Mouse (Mus musculus) midbrain, embryonic 11.5 days (tissue): ENCODE measurements around the gene Gpc6. TPM values are rescaled to one million over a fixed set of nuclear protein-coding genes. Genes with fewer than 3 reads are reported as not detected.

Experiments used
- ATAC-seq: fragments of 200-750 bp; cut with Nextera tagmentation; 2 replicates; pipeline ENCODE4 v1.8.0; 2017; ENCODE audit warnings: moderate TSS enrichment, moderate library complexity; ENCODE audit not compliant: low FRiP score
- DNase-seq: peaks from one replicate; pipeline ENCODE4 v3.0.0; 2015; ENCODE audit warnings: low spot score; ENCODE audit errors: missing footprints
- H3K27ac ChIP-seq: fragments of 300-500 bp; sonication (generic); 2 replicates; pipeline ENCODE4 v1.5.1; 2014; ENCODE audit warnings: low read depth, low read length
- H3K27me3 ChIP-seq: fragments of 300-500 bp; sonication (generic); 2 replicates; pipeline ENCODE4 v1.6.1; 2014; ENCODE audit warnings: mild to moderate bottlenecking, low read length, moderate library complexity, mixed read lengths; ENCODE audit not compliant: control insufficient read depth, insufficient read depth
- H3K36me3 ChIP-seq: fragments of 300-500 bp; sonication (generic); 2 replicates; pipeline ENCODE4 v1.6.1; 2014; ENCODE audit warnings: mild to moderate bottlenecking, low read length, moderate library complexity, mixed read lengths; ENCODE audit not compliant: control insufficient read depth, insufficient read depth
- H3K4me1 ChIP-seq: fragments of 300-500 bp; sonication (generic); 2 replicates; pipeline ENCODE4 v1.6.1; 2014; ENCODE audit warnings: low read length; ENCODE audit not compliant: control insufficient read depth, insufficient read depth
- H3K4me2 ChIP-seq: fragments of 300-500 bp; sonication (generic); 2 replicates; pipeline ENCODE4 v1.6.1; 2014; ENCODE audit warnings: mild to moderate bottlenecking, moderate library complexity
- H3K4me3 ChIP-seq: fragments of 300-500 bp; sonication (generic); 2 replicates; pipeline ENCODE4 v1.5.1; 2014; ENCODE audit warnings: low read depth, low read length
- H3K9ac ChIP-seq: fragments of 300-500 bp; sonication (generic); 2 replicates; pipeline ENCODE4 v1.6.1; 2014; ENCODE audit warnings: low read length
- H3K9me3 ChIP-seq: fragments of 300-500 bp; sonication (generic); 2 replicates; pipeline ENCODE4 v1.6.1; 2016; ENCODE audit warnings: low read length; ENCODE audit not compliant: control insufficient read depth
- WGBS: fragments of 180-500 bp; shearing (Covaris S2); extraction: QIAGEN DNeasy Blood & Tissue Kit; methylation state at CpG from one replicate; pipeline ENCODE4 v1.1.7; 2014; 5-methylcytosine and 5-hydroxymethylcytosine counted together
- polyA plus RNA-seq: library from polyadenylated mRNA; unstranded; fragments of >200 nt; fragmentation: Nextera tagmentation; extraction: Ambion mirVana; gene quantifications from 2 replicates; pipeline ENCODE4 v1.2.1, GENCODE M21; 2014

The Gpc6 gene
- polyA plus RNA-seq, 1 experiment from 2014 or later, result 24.6 TPM

GRCm38 (mm10) chr14:117324214-117324613 lies 399.1 kb downstream of the Gpc6 start:
- no peak for DNase-seq
- WGBS, result 84% methylated on average over 2 of the region's 2 CpGs
- Histone ChIP-seq H3K36me3 (no peaks in the 10 kb centered on the region), H3K4me2 (no peak overlapping the region), H3K4me3 (no peak overlapping the region), H3K4me1 (no peaks in the 10 kb centered on the region), H3K27me3 (no peaks in the 10 kb centered on the region), H3K9ac (no peak overlapping the region), H3K27ac (no peak overlapping the region), H3K9me3 (no peaks in the 10 kb centered on the region)
- no peak for ATAC-seq

- Histone ChIP-seq H3K27me3 (no peaks in the 10 kb centered on the region), H3K27ac (no peak overlapping the region), H3K36me3 (no peaks in the 10 kb centered on the region), H3K4me2 (no peak overlapping the region), H3K9me3 (no peaks in the 10 kb centered on the region), H3K4me1 (no peaks in the 10 kb centered on the region), H3K4me3 (no peak overlapping the region), H3K9ac (no peak overlapping the region)
- 81% methylated on average over 1 of the region's 1 CpGs for whole genome bisulfite sequencing
- ATAC-seq (no peak), DNase-seq (no peak)
Measured at GRCm38 (mm10) chr14:117332256-117332655, 407.1 kb downstream of the Gpc6 start.

DNA sequence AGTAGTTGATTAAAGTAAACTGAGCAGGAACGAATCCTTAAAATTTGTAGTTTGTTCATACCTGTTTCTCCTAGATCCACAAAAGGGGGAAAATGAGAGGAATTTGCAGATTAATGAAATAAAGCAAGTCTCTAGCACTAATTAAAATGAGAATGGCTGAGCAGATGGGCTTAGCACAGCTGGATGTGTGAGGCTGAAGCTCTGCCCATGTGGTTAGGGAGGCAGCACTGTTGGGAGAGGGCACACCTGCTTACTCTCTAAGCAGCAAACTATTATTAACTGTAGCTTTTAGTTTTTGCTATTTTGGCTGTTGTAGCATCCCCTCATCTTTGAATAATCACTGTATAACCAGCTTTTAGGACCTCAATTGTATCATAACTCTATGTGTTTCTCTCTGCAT lies 412.2 kb downstream of the Gpc6 start:
- no peaks in the 10 kb centered on the region for H3K9me3 ChIP-seq
- ATAC-seq, result no peak
- H3K27me3 ChIP-seq, result no peaks in the 10 kb centered on the region
- no peaks in the 10 kb centered on the region for H3K36me3 ChIP-seq
- no peak overlapping the region for H3K4me2 ChIP-seq
- DNase-seq, result peak; percentile 33
- no peaks in the 10 kb centered on the region for H3K4me1 ChIP-seq
- 30% methylated on average over 1 of the region's 1 CpGs for WGBS
- H3K27ac ChIP-seq, result no peak overlapping the region
- no peak overlapping the region for H3K9ac ChIP-seq
- H3K4me3 ChIP-seq, result no peak overlapping the region

- WGBS, result 80% methylated on average over 4 of the region's 4 CpGs
- peak; percentile 26 for DNase-seq
Measured at GRCm38 (mm10) chr14:117340549-117340948, 415.4 kb downstream of the Gpc6 start.

DNA sequence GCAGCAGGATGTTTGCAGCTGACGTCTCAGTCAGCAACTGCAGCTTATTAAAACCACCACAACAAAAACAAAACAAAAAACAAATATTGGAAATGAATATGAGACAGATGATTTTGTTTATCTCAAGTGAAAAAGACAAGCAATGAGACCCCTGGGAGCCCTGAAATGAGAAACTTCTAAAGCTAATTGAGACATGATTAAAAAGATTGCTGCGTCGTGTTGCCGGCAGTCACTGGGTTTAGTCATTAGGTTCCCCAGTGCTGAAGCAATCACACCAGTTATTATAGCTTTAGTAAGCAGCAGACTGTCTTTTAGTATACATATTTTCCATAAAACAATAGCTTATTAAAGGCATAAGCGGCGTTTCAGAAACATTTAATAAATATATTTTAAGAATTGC lies 419.4 kb downstream of the Gpc6 start:
- Histone ChIP-seq H3K36me3 (no peaks in the 10 kb centered on the region), H3K9me3 (no peaks in the 10 kb centered on the region), H3K4me2 (no peak overlapping the region), H3K9ac (no peak overlapping the region), H3K27me3 (no peaks in the 10 kb centered on the region), H3K4me3 (no peak overlapping the region), H3K27ac (no peak overlapping the region), H3K4me1 (no peaks in the 10 kb centered on the region)
- WGBS, result 84% methylated on average over 6 of the region's 6 CpGs
- DNase-seq (peak; percentile 69), ATAC-seq (no peak)

More at GRCm38 (mm10) chr14:117340549-117340948, 415.4 kb downstream of the Gpc6 start:
- Histone ChIP-seq H3K27me3 (no peaks in the 10 kb centered on the region), H3K4me3 (no peak overlapping the region), H3K9me3 (no peaks in the 10 kb centered on the region), H3K27ac (no peak overlapping the region), H3K4me2 (no peak overlapping the region), H3K36me3 (no peaks in the 10 kb centered on the region), H3K9ac (no peak overlapping the region), H3K4me1 (no peaks in the 10 kb centered on the region)
- no peak for ATAC-seq

GRCm38 (mm10) chr14:117346372-117346885 lies 421.3 kb downstream of the Gpc6 start:
- H3K4me3 ChIP-seq, result no peak overlapping the region
- H3K9ac ChIP-seq, result no peak overlapping the region
- DNase-seq (no peak), ATAC-seq (no peak)
- no peak overlapping the region for H3K4me2 ChIP-seq
- 91% methylated on average over 6 of the region's 6 CpGs for WGBS
- H3K4me1 ChIP-seq, result no peaks in the 10 kb centered on the region
- H3K9me3 ChIP-seq, result no peaks in the 10 kb centered on the region
- H3K27ac ChIP-seq, result no peak overlapping the region
- no peaks in the 10 kb centered on the region for H3K36me3 ChIP-seq
- H3K27me3 ChIP-seq, result no peaks in the 10 kb centered on the region

DNA sequence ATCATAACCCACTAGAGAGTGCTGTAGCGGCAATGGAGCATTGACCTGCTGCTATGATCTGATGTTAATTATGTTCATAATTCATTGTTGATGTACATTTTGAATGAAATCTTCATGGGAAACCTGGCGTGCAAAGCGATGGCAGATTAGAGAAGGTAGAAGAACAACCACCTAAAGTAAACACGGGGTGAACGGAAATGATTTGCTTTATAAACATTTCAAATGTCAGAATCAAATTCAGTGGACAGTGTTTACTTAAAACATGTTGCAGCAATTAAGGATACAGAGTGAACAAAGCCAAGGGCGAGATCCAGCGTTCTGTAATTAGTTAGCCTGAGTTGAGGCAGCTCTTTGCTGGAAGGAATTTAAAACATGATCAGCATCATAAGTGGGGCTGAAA lies 426.2 kb downstream of the Gpc6 start:
- Histone ChIP-seq H3K27me3 (no peaks in the 10 kb centered on the region), H3K9ac (no peak overlapping the region), H3K9me3 (no peaks in the 10 kb centered on the region), H3K36me3 (no peaks in the 10 kb centered on the region), H3K4me2 (no peak overlapping the region), H3K4me1 (no peaks in the 10 kb centered on the region), H3K4me3 (no peak overlapping the region), H3K27ac (no peak overlapping the region)
- DNase-seq (no peak), ATAC-seq (no peak)
- 85% methylated on average over 7 of the region's 7 CpGs for WGBS

- DNase-seq, result peak; percentile 77
- H3K27ac ChIP-seq, result no peak overlapping the region
- peak; percentile 58 for ATAC-seq
Measured at GRCm38 (mm10) chr14:117361155-117361964, 436.2 kb downstream of the Gpc6 start.

DNA sequence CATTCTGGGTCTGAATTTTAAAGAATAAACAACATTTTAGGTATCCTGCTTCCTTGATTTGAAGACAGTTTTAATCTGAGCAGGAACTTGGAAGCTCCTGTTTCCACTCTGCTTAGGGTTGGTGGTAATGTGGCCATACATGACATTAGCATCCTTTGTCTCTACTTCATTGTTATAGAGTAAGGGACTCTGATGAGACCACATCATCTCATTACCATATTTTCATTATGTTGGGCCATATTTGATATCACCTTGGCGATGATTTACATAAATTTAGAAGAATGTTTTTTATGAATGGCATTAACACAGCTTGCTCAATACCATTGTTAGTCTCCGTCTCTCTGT lies 436.8 kb downstream of the Gpc6 start:
- H3K27me3 ChIP-seq, result no peaks in the 10 kb centered on the region
- DNase-seq, result peak; percentile 4
- no peak overlapping the region for H3K27ac ChIP-seq
- ATAC-seq, result 0 out of 2 replicates have a peak, but pooled peaks have one; percentile 38
- H3K9me3 ChIP-seq, result no peaks in the 10 kb centered on the region
- WGBS, result 73% methylated on average over 2 of the region's 2 CpGs
- no peaks in the 10 kb centered on the region for H3K36me3 ChIP-seq
- no peak overlapping the region for H3K9ac ChIP-seq
- no peak overlapping the region for H3K4me2 ChIP-seq
- H3K4me3 ChIP-seq, result no peak overlapping the region
- H3K4me1 ChIP-seq, result peaks cover 4% of the 10 kb centered on the region; the same call in 1 of the 2 replicates

More at GRCm38 (mm10) chr14:117361155-117361964, 436.2 kb downstream of the Gpc6 start:
- Histone ChIP-seq H3K27me3 (no peaks in the 10 kb centered on the region), H3K9ac (no peak overlapping the region), H3K9me3 (no peaks in the 10 kb centered on the region), H3K4me1 (peaks cover 4% of the 10 kb centered on the region; the same call in 1 of the 2 replicates), H3K36me3 (no peaks in the 10 kb centered on the region), H3K4me3 (no peak overlapping the region), H3K4me2 (no peak overlapping the region)
- 70% methylated on average over 9 of the region's 9 CpGs for WGBS
